Mouse (Mus musculus): ENCODE measurements around the gene Rassf5.

The Rassf5 gene

DNA sequence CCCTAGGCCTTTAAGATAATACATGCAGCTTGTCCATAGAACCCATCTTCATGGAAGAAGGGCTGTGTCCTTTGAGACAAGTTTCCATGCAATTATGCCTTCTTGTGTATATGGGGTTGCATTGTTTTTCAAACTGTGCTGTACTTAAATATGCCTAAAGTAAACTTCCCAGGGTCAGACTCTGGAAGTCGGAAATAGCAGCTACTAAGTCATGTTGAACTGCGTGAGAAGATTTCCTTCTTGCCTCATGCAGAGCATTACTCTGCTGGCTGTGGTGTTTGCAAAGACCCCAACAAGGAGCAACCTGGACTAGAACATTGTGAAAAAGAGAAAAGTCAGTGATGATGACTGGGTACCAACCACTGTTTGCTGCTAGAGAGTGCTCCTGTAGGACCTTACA lies 21.7 kb downstream of the Rassf5 start:
- in situ Hi-C loops (cut with MboI; ENCODE audit: low pct_unique_long_range_greater_than_20kb in 1 of 2, low sequenced_read_pairs in 2 of 2, unreplicated experiment in 1 of 2): no loop called here

DNA sequence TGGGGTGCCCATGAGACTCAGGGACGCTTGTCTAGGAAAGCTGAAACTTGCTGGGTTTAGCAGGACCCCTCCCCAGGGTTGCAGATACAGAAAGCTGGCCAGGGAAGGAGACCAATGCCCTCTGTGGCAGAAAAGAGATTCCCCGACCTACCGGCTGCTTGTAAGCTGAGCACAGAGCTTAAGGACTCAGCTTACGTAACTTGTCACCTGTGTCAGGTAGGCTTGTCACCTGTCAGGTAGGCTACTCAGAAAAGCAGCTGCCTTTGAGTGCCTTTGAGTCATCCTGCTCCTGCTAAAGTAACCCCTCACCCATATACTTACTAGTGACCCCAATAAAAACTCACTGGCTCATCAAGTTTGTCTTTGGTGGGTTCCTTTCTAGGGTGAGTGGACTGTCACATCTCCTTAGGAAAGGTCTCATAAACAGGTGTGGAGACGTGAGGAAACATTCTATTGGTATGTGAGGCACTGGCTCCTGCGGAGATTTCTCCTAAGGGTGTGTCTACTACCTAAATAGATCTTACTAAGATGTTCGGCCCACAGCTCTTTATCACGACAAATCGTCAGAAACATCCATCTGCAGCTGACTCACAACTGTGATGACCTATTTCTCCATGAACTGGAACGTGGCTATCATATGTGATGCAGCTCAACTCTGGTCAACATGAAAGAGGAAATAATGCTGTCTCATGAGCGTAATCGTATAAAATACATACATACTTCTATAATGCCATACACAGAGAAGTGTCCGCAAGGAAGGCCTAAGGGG lies 23.1 kb downstream of the Rassf5 start:
- in situ Hi-C loops (cut with MboI; ENCODE audit: low pct_unique_long_range_greater_than_20kb in 1 of 2, low sequenced_read_pairs in 2 of 2, unreplicated experiment in 1 of 2): no loop called here

DNA sequence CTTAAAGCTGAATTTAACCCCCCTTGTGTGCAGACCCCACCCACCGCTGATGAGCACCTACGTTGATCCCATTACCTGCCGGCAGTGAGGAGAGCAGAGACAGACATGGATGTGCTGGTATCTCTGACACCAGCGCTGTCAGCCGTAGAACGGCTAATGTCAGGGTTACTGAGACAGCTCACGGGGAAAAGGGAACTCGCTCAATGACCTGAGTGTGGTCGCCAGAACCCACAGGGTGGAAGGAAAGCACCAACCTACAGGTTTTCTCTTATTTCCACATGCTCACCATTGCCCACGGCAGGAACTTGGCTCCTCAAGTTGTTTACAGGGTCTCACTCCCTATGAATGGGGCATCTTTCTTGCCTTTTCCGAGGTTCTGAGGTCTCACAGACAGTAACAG lies 26.1 kb downstream of the Rassf5 start:
- in situ Hi-C loops (cut with MboI; ENCODE audit: low pct_unique_long_range_greater_than_20kb in 1 of 2, low sequenced_read_pairs in 2 of 2, unreplicated experiment in 1 of 2): no loop called here

DNA sequence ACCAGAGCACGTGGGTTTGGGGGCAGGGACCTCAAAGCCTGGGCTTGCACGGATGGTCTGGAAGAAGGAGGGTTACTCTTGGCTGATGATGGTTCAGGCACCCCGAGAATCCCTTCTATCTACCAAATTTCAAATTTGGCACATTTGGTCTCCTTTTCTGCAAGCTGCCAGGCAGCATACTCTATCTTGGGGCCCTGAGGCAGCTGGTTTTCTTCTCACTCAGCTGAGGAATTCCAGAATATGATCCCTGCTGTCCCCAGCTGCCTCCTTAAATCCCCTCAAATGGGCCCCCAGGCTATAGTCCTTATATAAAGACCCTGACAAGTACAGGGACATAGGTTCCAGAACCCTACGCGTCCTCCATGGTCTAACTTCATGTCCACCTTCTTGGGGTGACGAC lies 31.7 kb downstream of the Rassf5 start:
- in situ Hi-C loops (cut with MboI; ENCODE audit: low pct_unique_long_range_greater_than_20kb in 1 of 2, low sequenced_read_pairs in 2 of 2, unreplicated experiment in 1 of 2): no loop called here

DNA sequence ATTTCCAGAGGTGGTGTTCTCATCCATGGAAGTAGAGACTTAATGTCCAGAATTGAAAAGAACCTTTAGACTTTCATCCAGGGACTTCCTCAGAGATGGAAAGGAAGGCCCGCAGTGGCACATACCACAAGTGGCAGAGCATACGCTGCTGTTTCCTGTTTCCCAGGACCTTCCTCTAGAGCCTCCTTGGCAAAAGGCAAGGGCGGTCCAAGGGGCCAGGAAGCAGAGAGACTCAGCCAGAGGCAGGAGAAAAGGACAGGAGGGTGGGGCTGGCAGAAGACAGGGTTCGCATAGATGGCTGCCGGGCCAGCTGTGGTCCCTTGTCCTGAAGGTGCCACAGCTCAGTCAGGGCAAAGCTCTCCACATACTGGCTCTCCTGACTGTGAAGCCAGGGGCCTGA lies 32.1 kb downstream of the Rassf5 start:
- in situ Hi-C loops (cut with MboI; ENCODE audit: low pct_unique_long_range_greater_than_20kb in 1 of 2, low sequenced_read_pairs in 2 of 2, unreplicated experiment in 1 of 2): no loop called here

DNA sequence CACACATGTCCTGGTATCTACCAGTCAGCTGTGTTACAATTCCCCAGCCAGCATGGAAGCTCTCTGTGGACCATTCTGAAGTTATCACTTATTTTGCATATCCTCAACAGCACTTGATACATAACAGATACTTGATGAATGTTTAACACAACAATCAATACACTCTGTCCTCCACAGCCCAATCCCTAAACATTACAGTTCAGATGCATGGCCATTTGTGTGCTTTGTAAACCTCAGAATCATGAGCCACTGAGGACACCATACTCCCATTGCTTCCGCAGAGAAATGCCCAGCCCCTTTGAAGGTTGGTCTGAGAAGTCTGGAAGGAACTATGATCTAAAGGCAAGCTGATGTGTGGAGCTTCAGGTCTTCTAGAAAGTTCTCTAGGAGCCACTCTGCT lies 33.4 kb downstream of the Rassf5 start:
- in situ Hi-C loops (cut with MboI; ENCODE audit: low pct_unique_long_range_greater_than_20kb in 1 of 2, low sequenced_read_pairs in 2 of 2, unreplicated experiment in 1 of 2): no loop called here

DNA sequence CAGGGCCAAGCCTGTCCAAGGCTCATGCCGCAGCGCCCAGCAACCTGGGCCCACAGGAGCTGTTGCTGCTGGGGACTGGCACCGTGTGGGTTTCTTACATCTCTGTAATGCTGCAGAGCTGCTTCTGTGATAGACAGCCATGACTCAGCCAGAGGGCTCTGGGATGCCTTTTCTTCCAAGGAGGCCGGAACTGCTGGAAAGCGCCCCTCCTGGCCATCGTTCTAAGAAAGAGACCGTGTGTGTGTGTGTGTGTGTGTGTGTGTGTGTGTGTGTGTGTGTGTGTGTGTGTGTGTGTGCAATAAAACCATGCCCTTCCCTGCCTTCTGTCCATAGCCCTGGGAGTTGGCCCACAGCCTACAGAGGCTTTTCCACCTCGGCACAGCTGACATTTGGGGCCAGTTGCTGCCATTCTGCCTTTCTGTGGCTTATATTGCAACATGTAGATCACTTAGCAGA lies 35.1 kb downstream of the Rassf5 start:
- in situ Hi-C loops (cut with MboI; ENCODE audit: low pct_unique_long_range_greater_than_20kb in 1 of 2, low sequenced_read_pairs in 2 of 2, unreplicated experiment in 1 of 2): no loop called here

DNA sequence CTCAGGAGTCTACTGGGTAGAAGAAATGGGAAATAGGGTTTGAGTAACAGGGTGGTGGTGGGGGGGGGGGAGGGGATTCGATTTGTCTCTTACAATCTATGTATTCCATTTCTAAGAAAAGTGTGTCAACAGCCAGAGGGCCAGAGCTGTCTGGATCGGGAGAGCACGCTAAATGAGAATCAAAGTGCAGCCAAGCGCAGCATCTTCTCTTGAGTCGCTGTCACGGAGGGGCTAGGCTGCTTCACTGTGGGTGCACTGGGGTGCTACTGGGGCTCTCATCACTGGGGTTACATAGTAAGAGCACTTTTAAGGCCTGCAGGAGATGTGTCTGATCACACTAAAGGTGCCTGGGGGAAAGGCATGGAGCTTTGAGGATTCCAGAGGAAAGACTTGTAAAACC lies 36.3 kb downstream of the Rassf5 start:
- in situ Hi-C loops (cut with MboI; ENCODE audit: low pct_unique_long_range_greater_than_20kb in 1 of 2, low sequenced_read_pairs in 2 of 2, unreplicated experiment in 1 of 2): no loop called here

DNA sequence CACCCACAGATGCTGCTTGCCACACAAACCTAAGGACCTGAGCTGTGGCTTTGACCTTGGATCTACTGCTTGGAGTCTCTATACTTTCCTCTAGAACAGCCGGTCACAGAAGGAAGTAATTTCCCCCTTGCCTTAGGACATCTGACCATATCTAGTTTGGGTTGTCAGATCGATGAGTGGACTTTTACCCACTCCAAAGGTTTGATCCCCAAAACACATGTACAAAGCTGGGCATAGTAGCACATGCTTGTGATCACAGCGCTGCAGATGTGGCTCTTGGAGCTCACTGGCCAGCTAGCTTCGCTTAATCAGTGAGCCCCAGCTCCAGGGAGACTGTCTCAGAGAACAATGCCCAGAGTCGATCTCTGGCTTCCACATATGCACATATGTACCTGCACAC lies 37.0 kb downstream of the Rassf5 start:
- in situ Hi-C loops (cut with MboI; ENCODE audit: low pct_unique_long_range_greater_than_20kb in 1 of 2, low sequenced_read_pairs in 2 of 2, unreplicated experiment in 1 of 2): no loop called here

DNA sequence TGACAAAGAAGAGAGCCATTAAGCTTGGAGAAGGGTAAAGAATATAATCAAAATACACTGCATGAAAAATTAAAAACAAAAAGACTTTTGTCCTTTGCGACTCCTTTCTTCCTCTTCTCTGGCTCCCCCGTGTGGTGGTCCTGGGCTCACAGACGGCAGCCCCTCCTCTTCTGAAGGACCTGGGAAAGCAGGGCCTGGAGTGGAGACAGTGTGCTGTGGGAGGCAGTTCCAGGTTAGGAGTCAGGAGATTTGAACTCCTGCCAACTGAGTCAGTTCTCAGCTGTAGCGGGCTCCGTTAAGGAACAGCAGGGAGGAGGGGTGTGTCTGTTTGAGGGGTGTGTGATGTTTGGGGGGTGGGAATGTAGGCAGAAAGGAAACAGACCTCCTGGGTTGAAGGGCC lies 37.5 kb downstream of the Rassf5 start:
- in situ Hi-C loops (cut with MboI; ENCODE audit: low pct_unique_long_range_greater_than_20kb in 1 of 2, low sequenced_read_pairs in 2 of 2, unreplicated experiment in 1 of 2): no loop called here

DNA sequence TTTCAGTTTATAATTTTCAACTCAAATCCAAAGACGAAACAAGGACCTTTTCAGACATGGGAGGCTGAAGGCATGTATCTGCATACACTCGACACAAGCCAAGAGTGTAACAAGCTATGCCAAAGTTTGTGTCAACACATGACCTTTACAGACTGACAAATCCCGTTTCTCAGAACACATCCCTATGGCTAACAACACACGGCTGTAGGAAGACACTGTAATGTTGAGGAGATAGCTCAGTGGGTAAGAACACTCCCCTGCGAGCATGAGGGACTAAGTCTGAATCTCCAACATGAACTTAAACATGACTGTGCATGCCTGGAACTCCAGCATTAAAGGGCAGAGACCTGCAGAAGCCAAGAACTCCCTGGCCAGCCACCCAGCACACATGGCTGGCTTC lies 38.7 kb downstream of the Rassf5 start:
- in situ Hi-C loops (cut with MboI; ENCODE audit: low pct_unique_long_range_greater_than_20kb in 1 of 2, low sequenced_read_pairs in 2 of 2, unreplicated experiment in 1 of 2): no loop called here

DNA sequence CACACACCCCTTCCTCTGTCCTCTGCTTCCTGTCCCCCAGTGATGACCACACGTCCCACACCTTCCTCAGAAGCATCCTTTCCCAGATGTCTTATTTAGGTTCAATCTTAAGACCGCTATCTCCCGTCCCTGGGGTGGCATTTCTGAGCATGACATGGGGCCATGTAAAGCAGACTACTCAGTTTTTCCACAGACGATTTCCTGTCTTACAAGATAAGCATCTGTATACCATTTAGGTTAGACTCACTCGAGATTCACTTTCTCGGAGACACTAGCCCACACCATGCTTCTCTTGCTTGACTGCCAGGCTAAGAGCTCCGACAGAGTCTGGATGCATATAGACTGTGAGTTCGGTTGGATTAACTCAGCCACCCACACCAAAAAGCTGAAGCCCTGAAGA lies 40.6 kb downstream of the Rassf5 start:
- in situ Hi-C loops (cut with MboI; ENCODE audit: low pct_unique_long_range_greater_than_20kb in 1 of 2, low sequenced_read_pairs in 2 of 2, unreplicated experiment in 1 of 2): no loop called here

DNA sequence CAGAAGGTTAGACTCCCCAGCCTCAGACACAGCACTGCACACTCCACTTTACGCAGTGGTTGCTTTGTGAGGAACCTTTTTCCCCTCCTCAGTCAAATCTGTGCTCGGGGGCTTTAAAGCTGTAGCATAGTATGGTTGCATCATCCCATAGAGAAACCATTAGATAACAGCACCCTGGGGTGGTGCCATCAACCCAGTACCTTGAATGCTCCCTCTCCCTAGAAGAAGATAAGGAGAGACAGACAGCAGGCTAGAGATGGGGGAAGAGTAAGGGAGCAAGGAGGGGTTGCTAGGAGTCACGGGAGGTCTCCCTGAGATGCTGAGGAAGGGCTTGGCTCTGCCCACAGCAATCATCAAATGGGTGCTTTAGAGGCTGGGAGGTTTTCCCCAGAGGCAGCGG lies 43.7 kb downstream of the Rassf5 start:
- in situ Hi-C loops (cut with MboI; ENCODE audit: low pct_unique_long_range_greater_than_20kb in 1 of 2, low sequenced_read_pairs in 2 of 2, unreplicated experiment in 1 of 2): no loop called here

DNA sequence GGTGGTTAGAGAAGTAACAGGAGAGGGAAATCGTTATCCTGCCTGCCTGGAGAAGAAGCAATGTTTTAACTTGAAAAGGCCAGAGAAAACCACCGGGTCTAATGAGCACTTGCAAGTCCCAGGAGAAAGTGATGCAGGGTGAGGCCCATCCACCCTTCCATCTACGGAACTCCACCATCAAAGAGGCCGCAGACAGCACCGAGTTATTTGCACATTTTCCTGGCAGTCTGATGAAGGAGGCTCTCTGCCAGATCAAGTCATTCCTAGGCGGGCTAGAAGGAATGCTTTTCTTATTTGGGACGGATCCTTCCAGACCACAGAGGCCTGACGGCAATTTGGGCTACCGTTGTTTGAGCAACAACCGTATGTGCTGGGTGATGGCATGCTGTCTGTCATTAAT lies 44.5 kb downstream of the Rassf5 start:
- in situ Hi-C loops (cut with MboI; ENCODE audit: low pct_unique_long_range_greater_than_20kb in 1 of 2, low sequenced_read_pairs in 2 of 2, unreplicated experiment in 1 of 2): no loop called here

DNA sequence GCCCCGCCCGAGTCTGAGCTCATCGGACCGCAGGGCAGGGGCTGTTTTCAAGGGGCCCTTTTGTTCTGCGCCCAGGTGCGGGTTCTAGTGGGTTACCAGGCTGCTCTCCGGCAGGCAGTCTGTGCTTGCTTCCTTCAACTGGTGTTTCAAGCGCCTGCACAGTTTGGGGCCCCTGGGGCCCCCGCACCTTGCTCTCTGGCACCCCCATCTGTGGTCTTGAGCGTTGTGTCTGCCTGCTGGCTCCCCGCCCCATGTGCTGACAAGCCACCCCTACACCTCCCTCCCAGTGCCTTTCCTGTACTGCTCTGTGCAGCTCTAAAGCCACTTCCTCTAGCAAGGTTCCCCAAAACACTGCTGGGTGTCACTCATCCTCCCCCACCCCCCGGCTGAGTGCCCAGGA lies 45.1 kb downstream of the Rassf5 start:
- in situ Hi-C loops (cut with MboI; ENCODE audit: low pct_unique_long_range_greater_than_20kb in 1 of 2, low sequenced_read_pairs in 2 of 2, unreplicated experiment in 1 of 2): no loop called here

DNA sequence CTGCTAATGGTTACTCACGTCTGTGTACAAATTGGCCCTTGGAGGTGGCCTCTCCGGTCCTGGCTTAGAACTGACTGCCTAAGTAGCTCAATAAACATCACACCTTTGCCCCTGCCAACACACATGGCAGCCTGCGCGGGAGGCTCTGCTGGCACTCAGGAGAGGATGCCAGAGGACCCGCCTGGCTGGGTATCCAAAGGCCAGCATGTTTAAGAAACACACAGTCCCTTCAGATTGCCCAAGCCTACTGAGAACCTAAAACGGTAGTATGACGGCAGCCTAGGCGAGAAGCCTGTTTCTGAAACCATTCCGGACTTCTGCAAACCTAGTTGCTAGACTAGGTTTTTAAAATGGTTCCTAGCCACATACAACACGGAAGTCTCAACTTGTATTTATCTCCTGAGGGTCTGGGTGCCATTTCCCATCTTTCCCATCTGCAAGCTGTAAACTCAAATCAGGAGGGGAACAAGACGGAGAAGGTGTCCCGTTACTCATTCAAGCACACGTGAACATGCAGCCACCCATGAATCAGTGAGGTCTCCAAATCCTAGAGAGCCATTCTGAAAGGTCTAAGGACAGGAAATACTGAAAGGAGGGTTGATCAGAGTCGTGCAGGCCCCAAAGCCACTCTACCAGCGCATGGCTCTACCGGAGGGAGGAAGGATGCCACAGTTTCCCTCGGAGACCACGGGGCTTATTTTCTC lies 45.8 kb downstream of the Rassf5 start:
- in situ Hi-C loops (cut with MboI; ENCODE audit: low pct_unique_long_range_greater_than_20kb in 1 of 2, low sequenced_read_pairs in 2 of 2, unreplicated experiment in 1 of 2): no loop called here

DNA sequence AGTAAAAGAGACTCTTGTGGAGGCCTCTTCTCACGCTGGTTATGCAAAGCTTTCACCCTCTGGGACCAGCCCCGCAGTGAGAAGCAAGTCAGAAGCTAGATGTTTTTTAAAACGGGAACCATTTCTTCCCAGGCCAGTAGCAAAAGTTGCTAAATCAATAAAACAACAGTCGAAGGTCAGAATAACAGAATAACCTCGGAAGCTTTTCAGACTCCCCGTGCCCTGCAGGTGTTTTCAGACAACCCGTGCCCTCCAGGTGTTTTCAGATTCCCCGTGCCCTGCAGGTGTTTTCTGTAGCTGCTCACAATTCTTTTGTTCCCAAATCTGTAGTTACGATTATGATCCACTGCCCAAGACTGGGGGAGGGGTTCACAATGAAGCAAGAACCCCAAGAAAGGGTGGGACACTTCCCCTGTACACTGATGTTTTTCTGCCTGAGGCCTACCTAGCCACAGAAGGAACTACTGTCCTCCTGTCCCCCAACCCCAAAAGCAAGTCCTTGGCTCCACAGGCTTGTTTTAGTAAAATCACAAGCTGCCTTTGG lies 46.6 kb downstream of the Rassf5 start:
- in situ Hi-C loops (cut with MboI; ENCODE audit: low pct_unique_long_range_greater_than_20kb in 1 of 2, low sequenced_read_pairs in 2 of 2, unreplicated experiment in 1 of 2): no loop called here

DNA sequence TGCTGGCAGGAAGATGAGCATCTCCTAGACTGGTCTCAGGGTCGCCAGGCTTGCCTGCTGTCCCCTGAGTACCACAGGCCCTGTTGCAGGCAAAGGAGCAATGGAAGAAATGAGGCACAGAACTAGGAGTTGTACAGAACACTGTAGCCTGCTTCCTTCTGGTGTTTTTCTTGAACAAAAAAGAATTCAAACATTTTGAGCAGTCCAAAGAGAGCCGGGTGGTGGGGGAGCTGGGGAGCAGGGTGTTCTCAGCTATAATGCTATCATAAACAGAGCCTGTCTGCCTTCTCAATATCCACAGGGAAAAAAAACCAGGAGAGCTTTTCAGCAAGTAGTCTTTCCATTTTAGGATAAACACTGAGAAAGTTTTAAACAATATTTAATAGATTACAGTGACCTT lies 49.0 kb downstream of the Rassf5 start:
- in situ Hi-C loops (cut with MboI; ENCODE audit: low pct_unique_long_range_greater_than_20kb in 1 of 2, low sequenced_read_pairs in 2 of 2, unreplicated experiment in 1 of 2): no loop called here

DNA sequence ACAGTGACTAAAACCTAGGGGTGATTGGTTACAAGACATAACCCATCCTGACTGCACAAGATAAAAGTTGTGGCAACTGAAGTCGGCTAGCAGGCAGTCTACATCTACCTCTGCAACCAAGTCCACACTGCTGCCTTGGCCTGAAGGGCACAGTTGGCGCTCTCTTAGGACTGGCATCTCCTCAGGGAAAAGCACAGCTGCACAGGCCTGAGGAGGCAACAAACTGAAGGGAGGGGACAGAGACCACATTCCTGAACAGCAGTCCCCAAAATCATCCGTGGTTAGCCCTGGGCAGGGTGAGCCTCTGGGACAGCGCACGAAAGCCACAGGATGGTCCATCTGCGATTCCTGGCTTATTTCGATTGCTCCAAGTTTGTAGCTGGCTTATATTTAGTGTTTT lies 49.4 kb downstream of the Rassf5 start:
- in situ Hi-C loops (cut with MboI; ENCODE audit: low pct_unique_long_range_greater_than_20kb in 1 of 2, low sequenced_read_pairs in 2 of 2, unreplicated experiment in 1 of 2): no loop called here

DNA sequence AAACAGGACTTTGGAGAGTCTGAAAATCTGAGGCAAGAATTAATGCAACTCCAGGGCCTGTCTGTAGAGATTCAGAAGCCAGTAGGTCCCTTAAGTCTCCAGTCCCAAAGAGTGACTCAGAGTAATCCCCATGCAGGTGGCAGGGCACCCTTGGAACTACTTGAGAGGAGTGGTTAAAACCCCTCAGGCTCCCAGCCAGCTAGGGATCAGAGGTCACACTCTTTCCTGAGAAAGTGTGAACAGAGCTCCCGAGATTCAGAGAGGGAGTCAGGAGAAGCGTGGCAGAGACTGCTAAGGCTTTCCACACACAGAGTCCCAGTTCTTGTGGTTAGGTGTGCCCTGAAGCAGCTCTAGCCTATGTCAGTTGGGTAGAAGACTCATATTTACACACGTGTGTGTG lies 51.3 kb downstream of the Rassf5 start:
- in situ Hi-C loops (cut with MboI; ENCODE audit: low pct_unique_long_range_greater_than_20kb in 1 of 2, low sequenced_read_pairs in 2 of 2, unreplicated experiment in 1 of 2): no loop called here

Measured in mouse embryonic stem cell (cell line).